Mouse (Mus musculus) thymus, adult 2 months (tissue): ENCODE results near the gene Klhdc7b.

Source experiments
- CTCF ChIP-seq: fragments of 200-500 bp; IDR thresholded peaks from 2 replicates; pipeline ENCODE4 v1.5.1; 2012; ENCODE audit warnings: mild to moderate bottlenecking, control low read depth, low read length, moderate library complexity, borderline replicate concordance; ENCODE audit not compliant: control insufficient read depth, poor library complexity, insufficient read depth; ENCODE audit errors: extremely low read depth
- POLR2A ChIP-seq: fragments of 200-500 bp; IDR thresholded peaks from 2 replicates; pipeline ENCODE4 v1.6.1; 2012; ENCODE audit warnings: mild to moderate bottlenecking, low read length, control low read depth, moderate library complexity; ENCODE audit not compliant: control insufficient read depth, poor library complexity, insufficient read depth; ENCODE audit errors: extremely low read depth

GRCm38 (mm10) chr15:89428136-89428790, 43.5 kb downstream of the Klhdc7b start:
- TF ChIP-seq POLR2A (no peak), CTCF (no peak)
